In the genomic region with DNA sequence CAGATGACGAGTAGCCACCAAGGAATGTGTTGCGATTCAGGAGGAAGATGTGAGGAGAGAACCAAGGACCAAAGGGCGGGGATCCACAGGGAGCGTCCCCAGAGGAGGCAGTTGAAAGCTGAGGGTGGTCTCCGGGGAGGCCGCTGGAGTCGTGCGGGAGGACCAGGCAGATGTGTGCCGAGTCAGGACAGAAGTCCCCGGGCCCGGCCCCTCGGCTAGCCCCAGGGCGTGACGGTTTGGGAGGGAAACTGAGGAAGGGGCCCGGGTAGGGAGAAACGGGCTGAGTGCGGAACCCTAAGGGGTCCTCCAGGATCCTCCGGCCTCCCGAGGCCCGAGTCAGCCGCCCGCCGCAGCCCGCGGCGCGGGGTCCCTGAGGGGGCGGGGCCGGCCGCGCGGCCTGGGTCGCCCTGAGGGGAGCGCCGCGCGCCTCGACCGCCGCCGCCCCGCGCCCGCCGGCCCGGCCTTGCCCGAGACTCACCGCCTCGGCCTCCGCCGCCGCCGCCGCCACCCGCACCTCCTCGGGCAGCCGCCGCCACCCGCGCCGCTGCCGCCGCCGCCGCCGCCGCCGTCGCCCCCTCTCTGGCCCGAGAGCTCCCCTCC, we compare ENCODE assay signal across 8 mouse cellular contexts. TPM values are rescaled to one million over a fixed set of nuclear protein-coding genes. Genes with fewer than 3 reads are reported as not detected.
DNase-seq lines count a peak whose midpoint lies in the region; ATAC-seq and TF ChIP-seq lines count a peak whose summit lies in the region.

No protein-coding gene starts in this region.

- WGBS in embryonic facial prominence, embryonic 14.5 days, result 1% methylated on average over 13 of the region's 70 CpGs
- under 1% methylated on average over 28 of the region's 70 CpGs for WGBS in hindbrain, embryonic 12.5 days
- under 1% methylated on average over 25 of the region's 70 CpGs for WGBS in neural tube, embryonic 13.5 days

- peak overlapping the region; percentile 80 for H3K27ac ChIP-seq in layer of hippocampus, adult 2 months
- no peak overlapping the region for H3K27ac ChIP-seq in MEL (ENCODE audit: control insufficient read depth, low read depth, low read length)
- peak overlapping the region; percentile 71 for H3K27ac ChIP-seq in embryonic facial prominence, embryonic 14.5 days (replicated peaks; ENCODE audit: low read depth, low read length)
- peak overlapping the region; percentile 67 for H3K27ac ChIP-seq in hindbrain, embryonic 12.5 days
- peak overlapping the region; percentile 56 for H3K27ac ChIP-seq in neural tube, embryonic 13.5 days (replicated peaks)

- H3K4me3 ChIP-seq in layer of hippocampus, adult 2 months, result peak overlapping the region; percentile 91
- peak overlapping the region; percentile 78 to 87 for H3K4me3 ChIP-seq in MEL (ENCODE audit: control insufficient read depth in 1 of 2, insufficient read depth in 1 of 2, low read depth in 2 of 2, low read length in 2 of 2)
- H3K4me3 ChIP-seq in embryonic facial prominence, embryonic 14.5 days (ENCODE audit: low read depth, low read length), result peak overlapping the region; percentile 79
- H3K4me3 ChIP-seq in hindbrain, embryonic 12.5 days, result peak overlapping the region; percentile 93
- H3K4me3 ChIP-seq in neural tube, embryonic 13.5 days, result peak overlapping the region; percentile 79

- DNase-seq in layer of hippocampus, adult 2 months (ENCODE audit: low spot score in 2 of 2), result no peak
- no peak for DNase-seq in layer of hippocampus, adult 9-11 months
- DNase-seq in MEL (ENCODE audit: low read depth, low spot score) (no peak), liver (peak; percentile 28)
- peak; percentile 19 for DNase-seq in embryonic facial prominence, embryonic 14.5 days (ENCODE audit: low spot score)
- no peak for DNase-seq in layer of hippocampus, adult 11-12 months (ENCODE audit: low spot score)

- peak; percentile 26 for ATAC-seq in embryonic facial prominence, embryonic 14.5 days (ENCODE audit: low read depth)
- peak; percentile 62 for ATAC-seq in hindbrain, embryonic 12.5 days (ENCODE audit: low FRiP score)
- peak; percentile 47 for ATAC-seq in neural tube, embryonic 13.5 days (ENCODE audit: low read depth)

- peaks cover 35 to 46% of the 10 kb centered on the region in 2 experiments for H3K4me1 ChIP-seq in MEL (ENCODE audit: control insufficient read depth in 1 of 2, insufficient read depth in 2 of 2, low read length in 2 of 2)
- H3K4me1 ChIP-seq in embryonic facial prominence, embryonic 14.5 days (ENCODE audit: control insufficient read depth, insufficient read depth, low read length), result peaks cover 13% of the 10 kb centered on the region
- peaks cover 28% of the 10 kb centered on the region for H3K4me1 ChIP-seq in hindbrain, embryonic 12.5 days
- peaks cover 50% of the 10 kb centered on the region for H3K4me1 ChIP-seq in neural tube, embryonic 13.5 days (replicated peaks)

- peak overlapping the region; percentile 84 for H3K4me2 ChIP-seq in embryonic facial prominence, embryonic 14.5 days (ENCODE audit: low read depth, low read length)
- H3K4me2 ChIP-seq in hindbrain, embryonic 12.5 days (replicated peaks), result peak overlapping the region; percentile 90
- H3K4me2 ChIP-seq in neural tube, embryonic 13.5 days, result peak overlapping the region; percentile 88

- TF ChIP-seq EP300 in MEL (IDR thresholded peaks at IDR 0.05; ENCODE audit: low read depth in 1 of 2, low read length in 2 of 2), result no peak

- H3K36me3 ChIP-seq in MEL (ENCODE audit: control insufficient read depth in 1 of 2, insufficient read depth in 2 of 2, low read length in 2 of 2), result peaks cover 0 to 56% of the 10 kb centered on the region in 2 experiments; a peak in 2 of 4 replicates
- peaks cover 18% of the 10 kb centered on the region for H3K36me3 ChIP-seq in embryonic facial prominence, embryonic 14.5 days (ENCODE audit: control insufficient read depth, insufficient read depth, low read length)
- no peaks in the 10 kb centered on the region; the same call in none of the 2 replicates for H3K36me3 ChIP-seq in hindbrain, embryonic 12.5 days
- H3K36me3 ChIP-seq in neural tube, embryonic 13.5 days, result peaks cover 24% of the 10 kb centered on the region

- peaks cover 12% of the 10 kb centered on the region for H3K79me2 ChIP-seq in MEL (ENCODE audit: control insufficient read depth, insufficient read depth, low read length, poor library complexity)

- TF ChIP-seq POLR2A in MEL (IDR thresholded peaks at IDR 0.05; ENCODE audit: control insufficient read depth in 1 of 2, insufficient read depth in 1 of 2, low read depth in 1 of 2, low read length in 2 of 2, poor library complexity in 1 of 2), result no peak

- H3K9me3 ChIP-seq in MEL (replicated peaks; ENCODE audit: insufficient read depth, low read length), result no peaks in the 10 kb centered on the region
- H3K9me3 ChIP-seq in embryonic facial prominence, embryonic 14.5 days (ENCODE audit: control insufficient read depth, low read length), result no peaks in the 10 kb centered on the region
- no peaks in the 10 kb centered on the region for H3K9me3 ChIP-seq in hindbrain, embryonic 12.5 days (replicated peaks)
- no peaks in the 10 kb centered on the region for H3K9me3 ChIP-seq in neural tube, embryonic 13.5 days

- peak overlapping the region; percentile 86 for H3K9ac ChIP-seq in MEL (ENCODE audit: control insufficient read depth, low read depth, low read length, poor library complexity, severe bottlenecking)
- peak overlapping the region; percentile 90 for H3K9ac ChIP-seq in embryonic facial prominence, embryonic 14.5 days (ENCODE audit: low read depth, low read length)
- H3K9ac ChIP-seq in hindbrain, embryonic 12.5 days, result peak overlapping the region; percentile 96
- H3K9ac ChIP-seq in neural tube, embryonic 13.5 days, result peak overlapping the region; percentile 88

- TF ChIP-seq CTCF in layer of hippocampus, adult 2 months (conservative IDR thresholded peaks at IDR 0.05), result no peak
- no peak for TF ChIP-seq CTCF in MEL (IDR thresholded peaks at IDR 0.05 in 2 of 3, conservative IDR thresholded peaks at IDR 0.05 in 1 of 3; ENCODE audit: control insufficient read depth in 1 of 3, insufficient read depth in 1 of 3, low read depth in 2 of 3, low read length in 3 of 3, poor library complexity in 1 of 3, severe bottlenecking in 1 of 3)

- no peaks in the 10 kb centered on the region for H3K27me3 ChIP-seq in MEL (ENCODE audit: control insufficient read depth in 1 of 2, insufficient read depth in 2 of 2, low read length in 2 of 2)
- no peaks in the 10 kb centered on the region for H3K27me3 ChIP-seq in embryonic facial prominence, embryonic 14.5 days (replicated peaks; ENCODE audit: control insufficient read depth, insufficient read depth, low read length)
- H3K27me3 ChIP-seq in hindbrain, embryonic 12.5 days, result no peaks in the 10 kb centered on the region
- no peaks in the 10 kb centered on the region for H3K27me3 ChIP-seq in neural tube, embryonic 13.5 days

- TF ChIP-seq RAD21 in MEL (IDR thresholded peaks at IDR 0.05; ENCODE audit: low read depth, low read length), result no peak

RNA-seq across cellular contexts. Expression of a gene that starts 1.5 kb away (rescaled TPM):
- 1 to 10 TPM in 1 of 2 experiments, under 1 TPM in 1; 0.86 to 2.3 TPM for total RNA-seq in layer of hippocampus, adult 2 months (2021)
- total RNA-seq in MEL (2012; rRNA removed), result 25.1 and 31.2 TPM in 2 replicates
- polyA plus RNA-seq in MEL (2012; ENCODE audit: insufficient read depth in 1 of 2, insufficient read length in 2 of 2, low read depth in 1 of 2, low replicate concordance in 2 of 2, missing spikeins in 1 of 2), result 10 to 100 TPM in 1 of 2 experiments, not detected in 1; 25.0 TPM
- polyA plus RNA-seq in embryonic facial prominence, embryonic 14.5 days (2014; fragmentation: Nextera tagmentation; extraction: Ambion mirVana), result 14.7 and 20.4 TPM in 2 replicates
- polyA plus RNA-seq in hindbrain, embryonic 12.5 days (2016; fragmentation: Nextera tagmentation; extraction: Ambion mirVana), result 5.9 and 6.5 TPM in 2 replicates
- polyA plus RNA-seq in neural tube, embryonic 13.5 days (2015; fragmentation: Nextera tagmentation; extraction: Ambion mirVana), result 5.3 and 6.0 TPM in 2 replicates

RNA-seq across cellular contexts. Expression of a gene that starts 16.0 kb away (rescaled TPM):
- total RNA-seq in layer of hippocampus, adult 2 months (2021), result 10 to 100 TPM; 69.1 to 79.8 TPM
- 1.2 and 1.9 TPM in 2 replicates for total RNA-seq in MEL (2012; rRNA removed)
- 1 to 10 TPM in 1 of 2 experiments, not detected in 1; 5.8 TPM for polyA plus RNA-seq in MEL (2012; ENCODE audit: insufficient read depth in 1 of 2, insufficient read length in 2 of 2, low read depth in 1 of 2, low replicate concordance in 2 of 2, missing spikeins in 1 of 2)
- polyA plus RNA-seq in embryonic facial prominence, embryonic 14.5 days (2014; fragmentation: Nextera tagmentation; extraction: Ambion mirVana), result 4.0 and 6.7 TPM in 2 replicates
- polyA plus RNA-seq in hindbrain, embryonic 12.5 days (2016; fragmentation: Nextera tagmentation; extraction: Ambion mirVana), result 14.0 and 15.9 TPM in 2 replicates
- polyA plus RNA-seq in neural tube, embryonic 13.5 days (2015; fragmentation: Nextera tagmentation; extraction: Ambion mirVana), result 14.1 and 15.2 TPM in 2 replicates

RNA-seq across cellular contexts. Expression of a gene that starts 43.0 kb away (rescaled TPM):
- total RNA-seq in layer of hippocampus, adult 2 months (2021), result 10 to 100 TPM; 68.4 to 79.0 TPM
- total RNA-seq in MEL (2012; rRNA removed), result 49.9 and 53.5 TPM in 2 replicates
- 100 to 1,000 TPM in 1 of 2 experiments, 10 to 100 TPM in 1; 99.9 to 645 TPM for polyA plus RNA-seq in MEL (2012; ENCODE audit: insufficient read depth in 1 of 2, insufficient read length in 2 of 2, low read depth in 1 of 2, low replicate concordance in 2 of 2, missing spikeins in 1 of 2)
- polyA plus RNA-seq in embryonic facial prominence, embryonic 14.5 days (2014; fragmentation: Nextera tagmentation; extraction: Ambion mirVana), result 52.1 and 54.1 TPM in 2 replicates
- 83.9 and 85.9 TPM in 2 replicates for polyA plus RNA-seq in hindbrain, embryonic 12.5 days (2016; fragmentation: Nextera tagmentation; extraction: Ambion mirVana)
- polyA plus RNA-seq in neural tube, embryonic 13.5 days (2015; fragmentation: Nextera tagmentation; extraction: Ambion mirVana), result 99.8 and 103 TPM in 2 replicates

RNA-seq across cellular contexts. Expression of a gene that starts 43.3 kb away (rescaled TPM):
- total RNA-seq in layer of hippocampus, adult 2 months (2021), result 10 to 100 TPM; 17.7 to 18.7 TPM
- 23.7 and 31.1 TPM in 2 replicates for total RNA-seq in MEL (2012; rRNA removed)
- polyA plus RNA-seq in MEL (2012; ENCODE audit: insufficient read depth in 1 of 2, insufficient read length in 2 of 2, low read depth in 1 of 2, low replicate concordance in 2 of 2, missing spikeins in 1 of 2), result 10 to 100 TPM in 1 of 2 experiments, not detected in 1; 39.6 TPM
- polyA plus RNA-seq in embryonic facial prominence, embryonic 14.5 days (2014; fragmentation: Nextera tagmentation; extraction: Ambion mirVana), result 44.1 and 48.2 TPM in 2 replicates
- polyA plus RNA-seq in hindbrain, embryonic 12.5 days (2016; fragmentation: Nextera tagmentation; extraction: Ambion mirVana), result 39.6 and 42.2 TPM in 2 replicates
- 35.7 and 45.4 TPM in 2 replicates for polyA plus RNA-seq in neural tube, embryonic 13.5 days (2015; fragmentation: Nextera tagmentation; extraction: Ambion mirVana)

RNA-seq across cellular contexts. Expression of a gene that starts 55.7 kb away (rescaled TPM):
- total RNA-seq in layer of hippocampus, adult 2 months (2021), result 1 to 10 TPM; 2.0 to 3.2 TPM
- 0.50 and 0.65 TPM in 2 replicates for total RNA-seq in MEL (2012; rRNA removed)
- polyA plus RNA-seq in MEL (2012; ENCODE audit: insufficient read depth in 1 of 2, insufficient read length in 2 of 2, low read depth in 1 of 2, low replicate concordance in 2 of 2, missing spikeins in 1 of 2), result 1 to 10 TPM in 1 of 2 experiments, not detected in 1; 2.8 TPM
- 13.5 and 14.4 TPM in 2 replicates for polyA plus RNA-seq in embryonic facial prominence, embryonic 14.5 days (2014; fragmentation: Nextera tagmentation; extraction: Ambion mirVana)
- 6.3 and 7.3 TPM in 2 replicates for polyA plus RNA-seq in hindbrain, embryonic 12.5 days (2016; fragmentation: Nextera tagmentation; extraction: Ambion mirVana)
- 4.9 and 6.5 TPM in 2 replicates for polyA plus RNA-seq in neural tube, embryonic 13.5 days (2015; fragmentation: Nextera tagmentation; extraction: Ambion mirVana)

Comparison
In these comparisons a context has a peak if more than half of its experiments do, and no peak if none do; other contexts are left out.
1. DNase-seq: peak in embryonic facial prominence, embryonic 14.5 days (single experiment) and liver (single experiment); none in layer of hippocampus, adult 2 months (0 of 2), layer of hippocampus, adult 9-11 months (single experiment), MEL (single experiment) and layer of hippocampus, adult 11-12 months (single experiment).
2. Peak in every context shown above with its lines, with median percentiles within 50 percentile points of each other: H3K4me3 ChIP-seq, H3K9ac ChIP-seq, ATAC-seq and H3K4me2 ChIP-seq.